Mouse (Mus musculus) left cerebral cortex, adult 9 months (tissue): Measurements from ENCODE around the gene Gm8369.
"Not testable (repeated sequence)": the region's sequence is repeated elsewhere in the genome, so short reads cannot be mapped to it uniquely, and the experiment has no call there.

Experiments
- DNase-seq, 2 experiments: peaks; one replicate each; pipeline ENCODE4 v3.0.0; 2022; ENCODE audit warnings: low spot score in 2 of 2

The Gm8369 gene

GRCm38 (mm10) chr19:11485746-11486145 is at the start of gene Gm8369:
Gene Gm8369, plus strand, starts transcription at chr19:11485938.
- DNase-seq = peak; percentile 22 to 47

- no peak for DNase-seq
Observed at GRCm38 (mm10) chr19:11443338-11443737, 42.4 kb upstream of the Gm8369 start, which contains the start of gene Ms4a4b. Gene Ms4a4b, plus strand, starts transcription at chr19:11443553.

- DNase-seq = no peak
Observed at GRCm38 (mm10) chr19:11443964-11444363, 41.8 kb upstream of the Gm8369 start.

- no peak for DNase-seq
Observed at GRCm38 (mm10) chr19:11447238-11447637, 38.5 kb upstream of the Gm8369 start.

- DNase-seq = not testable (repeated sequence)
Observed at GRCm38 (mm10) chr19:11459041-11459440, 26.7 kb upstream of the Gm8369 start.

- DNase-seq = not testable (repeated sequence)
Observed at GRCm38 (mm10) chr19:11464795-11465194, 20.9 kb upstream of the Gm8369 start.

GRCm38 (mm10) chr19:11466471-11466870 is 19.3 kb upstream of the Gm8369 start:
- no peak for DNase-seq

GRCm38 (mm10) chr19:11468361-11468760 is 17.4 kb upstream of the Gm8369 start:
- DNase-seq = not testable (repeated sequence)

- not testable (repeated sequence) for DNase-seq
Observed at GRCm38 (mm10) chr19:11469215-11469614, 16.5 kb upstream of the Gm8369 start, which contains the start of gene Ms4a6c. Gene Ms4a6c, plus strand, starts transcription at chr19:11469366.

- DNase-seq = no peak
Observed at GRCm38 (mm10) chr19:11479714-11480113, 6.0 kb upstream of the Gm8369 start.

- no peak for DNase-seq
Observed at GRCm38 (mm10) chr19:11482684-11483083, 3.1 kb upstream of the Gm8369 start.

- no peak for DNase-seq
Observed at GRCm38 (mm10) chr19:11483941-11484340, 1.8 kb upstream of the Gm8369 start.

GRCm38 (mm10) chr19:11484388-11484787 is 1.4 kb upstream of the Gm8369 start:
- no peak for DNase-seq

GRCm38 (mm10) chr19:11485266-11485665 is 472 bp upstream of the Gm8369 start:
- no peak for DNase-seq

GRCm38 (mm10) chr19:11486599-11486998 is 861 bp downstream of the Gm8369 start:
- no peak for DNase-seq

GRCm38 (mm10) chr19:11491406-11492189 is 5.9 kb downstream of the Gm8369 start:
- DNase-seq = no peak

- DNase-seq = no peak
Observed at GRCm38 (mm10) chr19:11492671-11493070, 6.9 kb downstream of the Gm8369 start.

- no peak for DNase-seq
Observed at GRCm38 (mm10) chr19:11494519-11494918, 8.8 kb downstream of the Gm8369 start.

- DNase-seq = no peak
Observed at GRCm38 (mm10) chr19:11496361-11496760, 10.6 kb downstream of the Gm8369 start.

GRCm38 (mm10) chr19:11497300-11497699 is 11.6 kb downstream of the Gm8369 start:
- not testable (repeated sequence) for DNase-seq

- DNase-seq = no peak
Observed at GRCm38 (mm10) chr19:11500796-11501195, 15.1 kb downstream of the Gm8369 start.

- no peak for DNase-seq
Observed at GRCm38 (mm10) chr19:11501326-11501725, 15.6 kb downstream of the Gm8369 start.

- DNase-seq = no peak
Observed at GRCm38 (mm10) chr19:11504857-11505256, 19.1 kb downstream of the Gm8369 start.
